Mouse (Mus musculus): ENCODE data around the gene Zdhhc14. TPM values are rescaled to one million over a fixed set of nuclear protein-coding genes. Genes with fewer than 3 reads are reported as not detected.

The Zdhhc14 gene
- polyA plus RNA-seq, 1 experiment from 2014 or later: 8.4 TPM

GRCm38 (mm10) chr17:5802656-5802955 is 310.2 kb downstream of the Zdhhc14 start:
- WGBS: 89% methylated on average over 5 of the region's 5 CpGs
- H3K27me3 ChIP-seq: no peaks in the 10 kb centered on the region

More at GRCm38 (mm10) chr17:5802656-5802955, 310.2 kb downstream of the Zdhhc14 start:
- no peak overlapping the region for H3K4me3 ChIP-seq
- H3K36me3 ChIP-seq: no peaks in the 10 kb centered on the region
- no peaks in the 10 kb centered on the region for H3K9me3 ChIP-seq
- 0 out of 2 replicates have a peak, but pooled peaks cover 4% of the 10 kb centered on the region for H3K4me1 ChIP-seq (replicated peaks)
- H3K27ac ChIP-seq (replicated peaks): no peak overlapping the region
- no peak overlapping the region for H3K4me2 ChIP-seq
- no peak for ATAC-seq (ENCODE audit: low read depth)
- no peak overlapping the region for H3K9ac ChIP-seq

Other genes with a start within 250 kb of the Zdhhc14 start
- 0.13 TPM in 1 of 2 replicates, not detected in the other for gene Ldhal6b, start 73.8 kb upstream of the Zdhhc14 start, polyA plus RNA-seq (2015; fragmentation: Nextera tagmentation; extraction: Ambion mirVana)
- 98.1 and 119 TPM in 2 replicates for gene Tmem242, start 52.3 kb upstream of the Zdhhc14 start, polyA plus RNA-seq (2015; fragmentation: Nextera tagmentation; extraction: Ambion mirVana)